Mouse (Mus musculus) liver, adult 2 months (tissue): ENCODE results near the gene Anapc1.

ENCODE experiments used
- CTCF ChIP-seq: fragments of 200-500 bp; IDR thresholded peaks from 2 replicates; pipeline ENCODE4 v1.5.1; 2011; ENCODE audit warnings: low read depth, low read length, control low read depth
- POLR2A ChIP-seq: fragments of 200-500 bp; IDR thresholded peaks from 2 replicates; pipeline ENCODE4 v1.6.1; 2011; ENCODE audit warnings: low read length, control low read depth; ENCODE audit not compliant: insufficient read depth; ENCODE audit errors: extremely low read depth

DNA sequence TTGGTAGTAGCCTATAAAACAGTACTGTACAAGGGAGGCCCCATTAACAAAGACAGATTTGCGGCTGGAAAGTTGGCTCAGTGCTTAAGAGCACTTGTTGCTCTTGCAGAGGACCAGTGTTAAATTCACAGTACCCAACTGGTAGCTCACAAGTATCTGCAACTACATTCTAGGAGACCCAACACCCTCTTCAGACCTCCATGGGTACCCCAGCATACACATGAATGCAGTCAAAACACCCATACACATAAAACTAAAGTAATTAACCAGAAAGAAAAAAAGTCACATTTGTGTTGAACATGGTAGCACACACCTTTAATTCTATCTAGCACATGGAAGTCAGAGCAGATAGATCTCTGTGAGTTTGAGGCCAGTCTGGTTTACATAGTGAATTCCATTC is 9.9 kb upstream of the Anapc1 start:
- TF ChIP-seq POLR2A: no peak
- no peak for TF ChIP-seq CTCF
